Mouse (Mus musculus) ES-Bruce4 (cell line): ENCODE results near the gene Narfl.

Experiments
- CTCF ChIP-seq: IDR thresholded peaks from one replicate; pipeline ENCODE4 v1.8.1; 2011; ENCODE audit warnings: low read depth, low read length
- EP300 ChIP-seq: IDR thresholded peaks from 2 replicates; pipeline ENCODE4 v1.6.1; 2011; ENCODE audit warnings: low read depth, low read length; ENCODE audit not compliant: insufficient read depth
- POLR2A ChIP-seq: IDR thresholded peaks from one replicate; pipeline ENCODE4 v1.8.1; 2011; ENCODE audit warnings: low read length; ENCODE audit not compliant: insufficient read depth

DNA sequence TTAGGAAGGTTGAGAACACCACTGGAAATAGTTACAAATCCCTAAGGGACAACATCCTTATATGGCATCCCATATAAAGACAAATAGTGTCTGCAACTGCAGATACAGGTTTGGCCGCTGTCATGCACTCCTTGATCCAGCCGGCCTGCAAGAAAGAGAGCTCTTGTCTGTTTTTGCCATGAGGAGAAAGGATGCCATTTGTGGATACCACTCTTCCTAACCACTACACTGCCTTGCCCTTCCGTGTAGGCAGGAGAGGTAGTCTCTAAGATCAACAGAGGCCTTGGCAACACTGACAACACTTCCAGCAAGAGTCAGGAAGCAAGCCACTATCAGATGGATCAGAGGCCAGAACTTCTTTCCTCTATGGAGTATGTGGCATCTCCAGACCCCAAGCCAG lies 12.7 kb downstream of the Narfl start, which contains the start of gene Ccdc78:
- TF ChIP-seq EP300 (no peak), POLR2A (no peak), CTCF (no peak)
